Mouse (Mus musculus) erythroblast, embryonic 14.5 days (primary cell): ENCODE results near the gene Rsph10b.

ENCODE experiments used
- GATA1 ChIP-seq: IDR thresholded peaks from 2 replicates; pipeline ENCODE4 v1.6.1; 2012; ENCODE audit warnings: low read length, inconsistent platforms, mixed read lengths
- TAL1 ChIP-seq: IDR thresholded peaks from 3 replicates; pipeline ENCODE4 v1.6.1; 2012; ENCODE audit warnings: low read length, inconsistent platforms, mixed read lengths

- TF ChIP-seq GATA1 (no peak), TAL1 (no peak)
Measured at GRCm38 (mm10) chr5:143993849-143994248, 61.0 kb downstream of the Rsph10b start.
